Mouse (Mus musculus) cerebellum, adult 2 months (tissue): ENCODE measurements around the gene Lama1. TPM values are rescaled to one million over a fixed set of nuclear protein-coding genes. Genes with fewer than 3 reads are reported as not detected.

Source experiments
- DNase-seq, 2 experiments: peaks; one replicate each; pipeline ENCODE4 v3.0.0; 2021
- H3K27ac ChIP-seq: fragments of 200-500 bp; 2 replicates; pipeline ENCODE4 v1.5.1; 2012; ENCODE audit warnings: low read length, control low read depth, inconsistent platforms; ENCODE audit not compliant: insufficient read depth
- H3K27me3 ChIP-seq: fragments of 200-500 bp; 2 replicates; pipeline ENCODE4 v1.6.1; 2012; ENCODE audit warnings: inconsistent platforms, mild to moderate bottlenecking, low read length, moderate library complexity; ENCODE audit not compliant: control insufficient read depth, insufficient read depth
- H3K4me1 ChIP-seq: fragments of 200-500 bp; 2 replicates; pipeline ENCODE4 v1.6.1; 2011; ENCODE audit warnings: low read length; ENCODE audit not compliant: control insufficient read depth, insufficient read depth
- H3K4me3 ChIP-seq: fragments of 200-500 bp; replicated peaks from 2 replicates; pipeline ENCODE3; 2011; ENCODE audit warnings: mild to moderate bottlenecking, low read depth, low read length, control low read depth; ENCODE audit not compliant: insufficient read depth
- CTCF ChIP-seq: fragments of 200-500 bp; IDR thresholded peaks from 2 replicates; pipeline ENCODE4 v1.5.1; 2011; ENCODE audit warnings: low read depth, mild to moderate bottlenecking, control low read depth, low read length, moderate library complexity, borderline replicate concordance; ENCODE audit not compliant: insufficient read depth
- POLR2A ChIP-seq: fragments of 200-500 bp; IDR thresholded peaks from 2 replicates; pipeline ENCODE4 v1.6.1; 2011; ENCODE audit warnings: low read length, control low read depth, borderline replicate concordance; ENCODE audit not compliant: insufficient read depth
- WGBS: fragments of 180-500 bp; shearing (Covaris S2); methylation state at CpG from one replicate; pipeline ENCODE4 v1.1.7; 2018; 5-methylcytosine and 5-hydroxymethylcytosine counted together
- polyA plus RNA-seq: library from polyadenylated mRNA; depleted of rRNA; stranded (reverse); fragments of >200 nt; gene quantifications from 2 replicates; pipeline ENCODE4 v1.2.3, GENCODE M21; 2012; rRNA removed

The Lama1 gene
- polyA plus RNA-seq, 1 experiment: 1.9 TPM

GRCm38 (mm10) chr17:67861080-67861630 is 164.1 kb downstream of the Lama1 start:
- no peak overlapping the region for H3K27ac ChIP-seq
- H3K4me1 ChIP-seq: no peaks in the 10 kb centered on the region
- H3K4me3 ChIP-seq: no peak overlapping the region
- 20% methylated on average over 10 of the region's 10 CpGs for WGBS
- no peak for DNase-seq
- no peak for TF ChIP-seq CTCF
- no peaks in the 10 kb centered on the region for H3K27me3 ChIP-seq

DNA sequence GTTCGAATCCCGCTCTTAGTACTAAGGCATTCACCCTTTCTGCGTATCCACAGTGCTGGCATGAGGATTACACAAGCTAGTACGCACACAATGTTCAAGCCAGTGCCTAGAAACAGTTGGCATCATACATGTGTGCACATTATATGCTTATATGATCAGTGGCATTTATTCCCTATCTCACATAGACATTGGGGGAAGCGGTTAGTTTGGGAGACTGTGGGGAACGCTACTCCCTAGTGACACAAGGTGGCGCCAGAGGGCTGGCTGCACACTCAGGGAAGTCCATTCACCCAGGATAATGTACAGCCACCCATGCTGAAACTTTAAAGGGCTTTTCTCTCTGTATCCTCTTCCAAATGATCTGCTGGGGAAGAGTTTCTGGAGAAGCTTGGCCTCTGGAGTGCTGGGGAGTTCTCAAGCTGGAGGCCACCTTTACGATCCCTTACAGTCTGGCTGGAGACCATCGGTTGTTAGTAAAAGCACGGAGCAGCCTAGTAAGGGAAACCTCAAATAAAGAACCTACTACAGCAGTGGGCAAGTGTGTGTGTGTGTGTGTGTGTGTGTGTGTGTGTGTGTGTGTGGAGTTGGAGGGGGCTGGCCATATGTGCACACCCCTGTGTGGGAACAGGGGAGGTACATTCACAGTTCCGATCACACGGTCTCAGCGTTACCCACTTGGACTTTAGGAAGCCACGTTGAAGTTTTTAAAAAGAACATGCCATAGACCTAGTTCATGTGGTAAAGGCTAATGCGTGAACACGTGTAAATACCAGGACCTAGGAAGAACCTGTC is 164.9 kb downstream of the Lama1 start:
- Histone ChIP-seq H3K27ac (no peak overlapping the region), H3K4me1 (no peaks in the 10 kb centered on the region), H3K27me3 (no peaks in the 10 kb centered on the region), H3K4me3 (no peak overlapping the region)
- peak; percentile 54 to 64 for DNase-seq
- WGBS: 55% methylated on average over 16 of the region's 16 CpGs
- peak; percentile 96 for TF ChIP-seq CTCF
- no peak for TF ChIP-seq POLR2A

GRCm38 (mm10) chr17:67864363-67864762 is 167.3 kb downstream of the Lama1 start:
- WGBS: 88% methylated on average over 10 of the region's 10 CpGs
- TF ChIP-seq CTCF: no peak
- TF ChIP-seq POLR2A: no peak
- H3K4me1 ChIP-seq: no peaks in the 10 kb centered on the region
- DNase-seq: no peak
- H3K4me3 ChIP-seq: no peak overlapping the region
- no peaks in the 10 kb centered on the region for H3K27me3 ChIP-seq
- no peak overlapping the region for H3K27ac ChIP-seq

- 68% methylated on average over 3 of the region's 3 CpGs for WGBS
- H3K27me3 ChIP-seq: no peaks in the 10 kb centered on the region
- DNase-seq: no peak
- H3K27ac ChIP-seq: no peak overlapping the region
- no peaks in the 10 kb centered on the region for H3K4me1 ChIP-seq
- TF ChIP-seq POLR2A (no peak), CTCF (no peak)
- H3K4me3 ChIP-seq: no peak overlapping the region
Measured at GRCm38 (mm10) chr17:67864912-67865311, 167.9 kb downstream of the Lama1 start.

DNA sequence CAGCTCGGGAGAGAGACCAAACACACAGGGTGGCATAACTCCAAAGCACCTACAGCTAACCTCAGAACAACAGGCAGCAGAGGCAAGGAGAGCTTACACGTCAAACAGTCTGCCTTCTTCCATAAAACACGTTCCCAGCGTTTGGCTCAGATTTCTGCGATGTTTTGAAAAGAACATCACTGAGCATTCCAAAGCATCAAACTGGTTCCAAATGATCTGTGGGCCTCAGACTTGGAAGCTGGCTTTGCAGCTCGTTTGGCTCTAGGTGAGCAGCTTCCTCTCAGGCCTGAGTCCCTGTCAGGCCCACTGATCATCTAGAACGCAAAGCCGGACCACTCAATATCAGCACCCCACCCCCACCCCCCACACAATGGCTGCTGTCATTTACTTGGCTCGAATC is 169.0 kb downstream of the Lama1 start:
- DNase-seq: no peak
- no peak for TF ChIP-seq POLR2A
- no peak for TF ChIP-seq CTCF
- 60% methylated on average over 9 of the region's 9 CpGs for WGBS

GRCm38 (mm10) chr17:67866541-67867241 is 169.6 kb downstream of the Lama1 start:
- 87% methylated on average over 20 of the region's 20 CpGs for WGBS
- Histone ChIP-seq H3K27ac (no peak overlapping the region), H3K27me3 (no peaks in the 10 kb centered on the region), H3K4me1 (no peaks in the 10 kb centered on the region), H3K4me3 (no peak overlapping the region)
- TF ChIP-seq CTCF: no peak
- TF ChIP-seq POLR2A: no peak
- no peak for DNase-seq

More for the DNA sequence above, 169.0 kb downstream of the Lama1 start:
- Histone ChIP-seq H3K4me1 (no peaks in the 10 kb centered on the region), H3K4me3 (no peak overlapping the region), H3K27me3 (no peaks in the 10 kb centered on the region), H3K27ac (no peak overlapping the region)

DNA sequence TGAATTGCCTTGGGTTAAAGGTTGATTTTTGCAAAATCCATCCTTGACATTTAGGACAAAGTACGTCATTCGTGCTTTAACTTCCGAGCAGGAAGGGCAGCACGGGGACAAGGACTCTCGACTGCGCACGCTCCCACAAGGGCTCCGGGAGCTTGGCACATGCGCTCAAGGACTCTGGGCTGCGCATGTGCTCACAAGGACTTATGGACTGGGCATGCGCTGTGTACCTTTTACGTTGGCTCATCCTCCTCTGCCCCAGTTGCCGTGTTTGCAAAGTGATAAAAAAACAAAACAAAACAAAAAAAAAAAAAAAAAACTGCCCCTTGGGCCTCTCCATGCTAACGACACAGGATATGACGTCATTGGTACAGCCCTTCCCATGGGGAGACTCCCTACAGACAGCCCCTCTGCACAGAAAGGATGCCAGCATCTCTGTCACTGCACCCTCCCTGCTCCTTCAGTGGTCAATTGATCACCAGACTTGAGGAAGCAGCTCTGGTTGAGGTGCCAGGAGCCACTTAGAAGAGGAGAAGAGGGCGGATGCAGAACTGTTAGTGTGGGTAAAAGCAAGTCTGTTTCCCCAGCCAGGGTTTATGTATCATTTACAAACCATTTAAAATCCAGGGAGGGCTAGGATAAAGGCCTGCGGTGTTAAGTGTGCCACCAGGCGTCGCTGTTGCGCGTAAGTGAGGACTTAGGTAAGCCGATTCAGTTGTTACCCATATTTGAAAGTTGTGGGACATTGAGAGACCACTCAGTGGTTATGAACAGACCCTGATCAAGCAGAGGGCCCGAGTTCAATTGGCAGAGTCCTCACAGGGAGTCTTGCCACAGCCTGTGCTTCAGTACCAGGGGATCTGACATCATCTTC is 172.9 kb downstream of the Lama1 start:
- peak; percentile 43 to 57 for DNase-seq
- TF ChIP-seq CTCF (peak; percentile 73), POLR2A (no peak)
- WGBS: 65% methylated on average over 23 of the region's 23 CpGs
- Histone ChIP-seq H3K27ac (no peak overlapping the region), H3K27me3 (no peaks in the 10 kb centered on the region), H3K4me3 (no peak overlapping the region), H3K4me1 (no peaks in the 10 kb centered on the region)

Other genes starting within 250 kb of the Lama1 start
- gene Lrrc30, start 64.5 kb upstream of the Lama1 start, polyA plus RNA-seq: not detected in 2 replicates